Mouse (Mus musculus) bone marrow, adult 2 months (tissue): Measurements from ENCODE around the gene Sco2. TPM values are rescaled to one million over a fixed set of nuclear protein-coding genes. Genes with fewer than 3 reads are reported as not detected.

Source experiments
- H3K27ac ChIP-seq: fragments of 200-500 bp; 2 replicates; pipeline ENCODE4 v1.5.1; 2012; ENCODE audit warnings: low read depth, mild to moderate bottlenecking, control low read depth, inconsistent platforms, low read length; ENCODE audit not compliant: control insufficient read depth, poor library complexity, insufficient read depth
- H3K4me1 ChIP-seq: fragments of 200-500 bp; 2 replicates; pipeline ENCODE4 v1.6.1; 2011; ENCODE audit warnings: low read length; ENCODE audit not compliant: control insufficient read depth, insufficient read depth
- H3K4me3 ChIP-seq: fragments of 200-500 bp; replicated peaks from 2 replicates; pipeline ENCODE3; 2011; ENCODE audit warnings: mild to moderate bottlenecking, low read depth, low read length, control low read depth; ENCODE audit not compliant: control insufficient read depth
- CTCF ChIP-seq: fragments of 200-500 bp; IDR thresholded peaks from 2 replicates; pipeline ENCODE4 v1.5.1; 2011; ENCODE audit warnings: low read length, control low read depth; ENCODE audit not compliant: control insufficient read depth, insufficient read depth
- POLR2A ChIP-seq: fragments of 200-500 bp; IDR thresholded peaks from 2 replicates; pipeline ENCODE4 v1.6.1; 2011; ENCODE audit warnings: low read depth, mild to moderate bottlenecking, control low read depth, low read length, borderline replicate concordance; ENCODE audit not compliant: control insufficient read depth
- WGBS: fragments of 180-500 bp; shearing (Covaris S2); methylation state at CpG from one replicate; pipeline ENCODE4 v1.1.7; 2018; 5-methylcytosine and 5-hydroxymethylcytosine counted together
- polyA plus RNA-seq: library from polyadenylated mRNA; stranded (reverse); fragments of >200 nt; gene quantifications from 2 replicates; pipeline ENCODE4 v1.2.4, GENCODE M21; 2011; ENCODE audit warnings: low replicate concordance; ENCODE audit not compliant: missing spikeins, insufficient read depth, insufficient read length

Sco2 gene
- polyA plus RNA-seq, 1 experiment = 3.5 TPM

- no peak overlapping the region for H3K4me3 ChIP-seq
- TF ChIP-seq POLR2A (no peak), CTCF (no peak)
- 31% methylated on average over 18 of the region's 18 CpGs for WGBS
- no peak overlapping the region for H3K27ac ChIP-seq
- H3K4me1 ChIP-seq = no peaks in the 10 kb centered on the region
Measured at GRCm38 (mm10) chr15:89377362-89377761, 3.7 kb upstream of the Sco2 start.

- H3K27ac ChIP-seq = no peak within 1 kb of the TSS
- no peaks in the 10 kb centered on the region for H3K4me1 ChIP-seq
- TF ChIP-seq POLR2A (no peak), CTCF (no peak)
- no peak within 1 kb of the TSS for H3K4me3 ChIP-seq
- 86% methylated on average over 16 of the region's 16 CpGs for WGBS
Measured at GRCm38 (mm10) chr15:89376957-89377356, 3.3 kb upstream of the Sco2 start, which contains the start of gene Tymp. Gene Tymp (minus strand): TSS chr15:89377039.

- TF ChIP-seq POLR2A = no peak
- no peak for TF ChIP-seq CTCF
- H3K27ac ChIP-seq = no peak overlapping the region
- no peaks in the 10 kb centered on the region for H3K4me1 ChIP-seq
- WGBS = 79% methylated on average over 7 of the region's 7 CpGs
- no peak overlapping the region for H3K4me3 ChIP-seq
Measured at GRCm38 (mm10) chr15:89376040-89376439, 2.4 kb upstream of the Sco2 start.

GRCm38 (mm10) chr15:89374801-89375534 lies 1.3 kb upstream of the Sco2 start:
- WGBS = 87% methylated on average over 17 of the region's 17 CpGs
- Histone ChIP-seq H3K4me1 (no peaks in the 10 kb centered on the region), H3K4me3 (no peak overlapping the region), H3K27ac (no peak overlapping the region)
- TF ChIP-seq POLR2A (no peak), CTCF (no peak)

GRCm38 (mm10) chr15:89374340-89374739 lies 694 bp upstream of the Sco2 start:
- Histone ChIP-seq H3K27ac (no peak overlapping the region), H3K4me1 (no peaks in the 10 kb centered on the region), H3K4me3 (peak overlapping the region; percentile 94)
- no peak for TF ChIP-seq POLR2A
- TF ChIP-seq CTCF = no peak
- 58% methylated on average over 9 of the region's 9 CpGs for WGBS

- H3K4me3 ChIP-seq = peak overlapping the region; percentile 94
- TF ChIP-seq POLR2A (no peak), CTCF (peak; percentile 80)
- H3K27ac ChIP-seq = peak overlapping the region; percentile 85
- H3K4me1 ChIP-seq = no peaks in the 10 kb centered on the region
- WGBS = 1% methylated on average over 35 of the region's 35 CpGs
Measured at GRCm38 (mm10) chr15:89373027-89373761, 452 bp downstream of the Sco2 start.

GRCm38 (mm10) chr15:89372536-89372935 lies 1.1 kb downstream of the Sco2 start:
- WGBS = 90% methylated on average over 7 of the region's 7 CpGs
- H3K4me1 ChIP-seq = no peaks in the 10 kb centered on the region
- no peak overlapping the region for H3K4me3 ChIP-seq
- TF ChIP-seq CTCF = no peak
- TF ChIP-seq POLR2A = no peak
- H3K27ac ChIP-seq = no peak overlapping the region

GRCm38 (mm10) chr15:89372068-89372467 lies 1.6 kb downstream of the Sco2 start:
- Histone ChIP-seq H3K27ac (no peak overlapping the region), H3K4me1 (no peaks in the 10 kb centered on the region), H3K4me3 (no peak overlapping the region)
- TF ChIP-seq POLR2A = no peak
- TF ChIP-seq CTCF = no peak
- WGBS = 79% methylated on average over 13 of the region's 13 CpGs
